Mouse (Mus musculus): ENCODE data around the gene Snx30. TPM values are rescaled to one million over a fixed set of nuclear protein-coding genes. Genes with fewer than 3 reads are reported as not detected.

Snx30 gene
- total RNA-seq, 2 experiments from 2014 or later, result 4.0 to 4.4 TPM

- intact Hi-C loops (cut with DNase I; ENCODE audit: low total_unique reads), result no loop called here
These were observed 86.2 kb downstream of the Snx30 start for GRCm38 (mm10) chr4:59891723-59892416.

GRCm38 (mm10) chr4:59892731-59893130 lies 87.1 kb downstream of the Snx30 start:
- intact Hi-C loops (cut with DNase I; ENCODE audit: low total_unique reads), result no loop called here
- DNase-seq, result no peak

More at GRCm38 (mm10) chr4:59891723-59892416, 86.2 kb downstream of the Snx30 start:
- no peak for DNase-seq

GRCm38 (mm10) chr4:59894415-59894814 lies 88.8 kb downstream of the Snx30 start:
- intact Hi-C loops (cut with DNase I; ENCODE audit: low total_unique reads), result no loop called here
- no peak for DNase-seq

- no peak for DNase-seq
- intact Hi-C loops (cut with DNase I; ENCODE audit: low total_unique reads), result no loop called here
These were observed 89.4 kb downstream of the Snx30 start for GRCm38 (mm10) chr4:59894977-59895575.

- DNase-seq, result no peak
- intact Hi-C loops (cut with DNase I; ENCODE audit: low total_unique reads), result no loop called here
These were observed 90.4 kb downstream of the Snx30 start for GRCm38 (mm10) chr4:59896000-59896399.

GRCm38 (mm10) chr4:59897814-59898520 lies 92.3 kb downstream of the Snx30 start:
- DNase-seq, result no peak
- intact Hi-C loops (cut with DNase I; ENCODE audit: low total_unique reads), result no loop called here

GRCm38 (mm10) chr4:59898521-59898919 lies 92.9 kb downstream of the Snx30 start:
- intact Hi-C loops (cut with DNase I; ENCODE audit: low total_unique reads), result no loop called here
- no peak for DNase-seq

GRCm38 (mm10) chr4:59901810-59902209 lies 96.2 kb downstream of the Snx30 start:
- intact Hi-C loops (cut with DNase I; ENCODE audit: low total_unique reads), result no loop called here
- no peak for DNase-seq

- intact Hi-C loops (cut with DNase I; ENCODE audit: low total_unique reads), result no loop called here
These were observed 96.9 kb downstream of the Snx30 start for GRCm38 (mm10) chr4:59902547-59902946.

GRCm38 (mm10) chr4:59907092-59907491 lies 101.5 kb downstream of the Snx30 start:
- DNase-seq, result no peak
- intact Hi-C loops (cut with DNase I; ENCODE audit: low total_unique reads), result no loop called here

More at GRCm38 (mm10) chr4:59902547-59902946, 96.9 kb downstream of the Snx30 start:
- DNase-seq, result no peak

- intact Hi-C loops (cut with DNase I; ENCODE audit: low total_unique reads), result no loop called here
- no peak for DNase-seq
These were observed 102.1 kb downstream of the Snx30 start for GRCm38 (mm10) chr4:59907657-59908230.

GRCm38 (mm10) chr4:59908785-59909184 lies 103.1 kb downstream of the Snx30 start:
- intact Hi-C loops (cut with DNase I; ENCODE audit: low total_unique reads), result no loop called here
- no peak for DNase-seq

GRCm38 (mm10) chr4:59914608-59915403 lies 109.2 kb downstream of the Snx30 start, which contains the start of gene Slc46a2:
Slc46a2 (minus strand) TSS chr4:59915056.
- DNase-seq, result no peak

GRCm38 (mm10) chr4:59917966-59918365 lies 112.3 kb downstream of the Snx30 start:
- intact Hi-C loops (cut with DNase I; ENCODE audit: low total_unique reads), result no loop called here
- DNase-seq, result no peak

More at GRCm38 (mm10) chr4:59914608-59915403, 109.2 kb downstream of the Snx30 start, which contains the start of gene Slc46a2:
- intact Hi-C loops (cut with DNase I; ENCODE audit: low total_unique reads), result no loop called here

GRCm38 (mm10) chr4:59925082-59925481 lies 119.4 kb downstream of the Snx30 start:
- DNase-seq, result no peak

GRCm38 (mm10) chr4:59927666-59928065 lies 122.0 kb downstream of the Snx30 start:
- DNase-seq, result no peak
- intact Hi-C loops (cut with DNase I; ENCODE audit: low total_unique reads), result no loop called here

More at GRCm38 (mm10) chr4:59925082-59925481, 119.4 kb downstream of the Snx30 start:
- intact Hi-C loops (cut with DNase I; ENCODE audit: low total_unique reads), result no loop called here

GRCm38 (mm10) chr4:59928347-59928746 lies 122.7 kb downstream of the Snx30 start:
- intact Hi-C loops (cut with DNase I; ENCODE audit: low total_unique reads), result no loop called here
- DNase-seq, result peak; percentile 53

- intact Hi-C loops (cut with DNase I; ENCODE audit: low total_unique reads), result no loop called here
- DNase-seq, result no peak
These were observed 127.1 kb downstream of the Snx30 start for GRCm38 (mm10) chr4:59932505-59933281.
